Mouse (Mus musculus) CD4-positive, CD25-positive, alpha-beta regulatory T cell, adult 2 months (primary cell): ENCODE measurements around the gene R3hcc1l.

Source experiments
- DNase-seq: peaks from one replicate; pipeline ENCODE4 v3.0.0-alpha.2; 2012; ENCODE audit warnings: low read depth, low spot score

R3hcc1l gene

GRCm38 (mm10) chr19:42518620-42519310, at the start of gene R3hcc1l:
Gene R3hcc1l, plus strand, starts transcription at chr19:42518759.
- DNase-seq: peak; percentile 98

GRCm38 (mm10) chr19:42471571-42471970, 47.0 kb upstream of the R3hcc1l start:
- DNase-seq: no peak

- DNase-seq: no peak
Measured at GRCm38 (mm10) chr19:42472831-42473230, 45.7 kb upstream of the R3hcc1l start.

GRCm38 (mm10) chr19:42477769-42478168, 40.8 kb upstream of the R3hcc1l start:
- no peak for DNase-seq

GRCm38 (mm10) chr19:42478303-42478702, 40.3 kb upstream of the R3hcc1l start:
- no peak for DNase-seq

- DNase-seq: no peak
Measured at GRCm38 (mm10) chr19:42485443-42485842, 33.1 kb upstream of the R3hcc1l start.

- DNase-seq: no peak
Measured at GRCm38 (mm10) chr19:42487261-42487660, 31.3 kb upstream of the R3hcc1l start.

- no peak for DNase-seq
Measured at GRCm38 (mm10) chr19:42493257-42493917, 25.2 kb upstream of the R3hcc1l start.

GRCm38 (mm10) chr19:42504156-42504555, 14.4 kb upstream of the R3hcc1l start:
- no peak for DNase-seq

- no peak for DNase-seq
Measured at GRCm38 (mm10) chr19:42509625-42510024, 8.9 kb upstream of the R3hcc1l start.

- DNase-seq: no peak
Measured at GRCm38 (mm10) chr19:42510276-42511171, 8.0 kb upstream of the R3hcc1l start.

GRCm38 (mm10) chr19:42515656-42516055, 2.9 kb upstream of the R3hcc1l start:
- no peak for DNase-seq

GRCm38 (mm10) chr19:42516121-42516520, 2.4 kb upstream of the R3hcc1l start:
- DNase-seq: no peak

GRCm38 (mm10) chr19:42517957-42518619, 471 bp upstream of the R3hcc1l start:
- no peak for DNase-seq

- peak; percentile 20 for DNase-seq
Measured at GRCm38 (mm10) chr19:42519760-42520159, 1.2 kb downstream of the R3hcc1l start.

- DNase-seq: no peak
Measured at GRCm38 (mm10) chr19:42524703-42525102, 6.1 kb downstream of the R3hcc1l start.

GRCm38 (mm10) chr19:42529992-42530437, 11.5 kb downstream of the R3hcc1l start:
- DNase-seq: no peak

- DNase-seq: no peak
Measured at GRCm38 (mm10) chr19:42534427-42534826, 15.9 kb downstream of the R3hcc1l start.

- DNase-seq: no peak
Measured at GRCm38 (mm10) chr19:42537600-42537999, 19.0 kb downstream of the R3hcc1l start.

GRCm38 (mm10) chr19:42538911-42539310, 20.4 kb downstream of the R3hcc1l start:
- DNase-seq: no peak

- DNase-seq: no peak
Measured at GRCm38 (mm10) chr19:42539414-42540189, 21.0 kb downstream of the R3hcc1l start.
